Mouse (Mus musculus): Measurements from ENCODE around the gene Hoxb3. TPM values are rescaled to one million over a fixed set of nuclear protein-coding genes. Genes with fewer than 3 reads are reported as not detected.

Hoxb3 gene
- total and polyA plus RNA-seq, 2 experiments from 2014 or later = 0.08 to 0.15 TPM

DNA sequence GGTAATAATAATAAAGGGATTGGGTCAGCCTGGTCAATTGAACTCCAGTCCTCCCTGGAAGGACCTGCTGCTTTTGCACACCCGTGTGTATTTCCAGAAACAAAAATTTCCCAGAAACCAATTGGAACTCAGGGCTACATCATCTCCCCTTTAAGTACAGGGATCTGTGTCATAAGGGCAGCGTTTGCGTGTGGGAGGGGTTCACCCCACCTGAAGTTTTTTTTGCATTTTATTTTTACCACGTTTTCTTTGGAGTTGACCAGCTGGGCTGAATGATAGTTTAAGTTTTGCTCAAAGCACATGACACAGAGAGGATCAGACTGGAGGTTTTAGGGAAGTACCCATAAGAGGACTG, 19.4 kb downstream of the Hoxb3 start:
- Histone ChIP-seq H3K36me3 (replicated peaks; ENCODE audit: control insufficient read depth, insufficient read depth, low read length) (no peaks in the 10 kb centered on the region), H3K9me3 (replicated peaks; ENCODE audit: control insufficient read depth, low read length) (no peaks in the 10 kb centered on the region), H3K27ac (ENCODE audit: low read depth) (no peak overlapping the region), H3K4me2 (ENCODE audit: low read depth, low read length) (peak overlapping the region; percentile 55; the same call in 1 of the 2 replicates), H3K4me1 (ENCODE audit: control insufficient read depth, insufficient read depth) (no peaks in the 10 kb centered on the region), H3K4me3 (ENCODE audit: low read depth, low read length) (peak overlapping the region; percentile 45; the same call in 1 of the 2 replicates), H3K27me3 (ENCODE audit: control insufficient read depth, insufficient read depth, low read length) (peaks cover 96% of the 10 kb centered on the region), H3K9ac (replicated peaks; ENCODE audit: low read depth, low read length) (no peak overlapping the region)
- TF ChIP-seq CTCF (IDR thresholded peaks at IDR 0.05; ENCODE audit: low read depth) = no peak
- no peak for TF ChIP-seq EP300 (IDR thresholded peaks at IDR 0.05; ENCODE audit: low read depth)
- no peak for ATAC-seq (ENCODE audit: insufficient read depth, low read depth)
- WGBS = 17% methylated on average over 4 of the region's 4 CpGs
- no peak for DNase-seq (ENCODE audit: low spot score)

DNA sequence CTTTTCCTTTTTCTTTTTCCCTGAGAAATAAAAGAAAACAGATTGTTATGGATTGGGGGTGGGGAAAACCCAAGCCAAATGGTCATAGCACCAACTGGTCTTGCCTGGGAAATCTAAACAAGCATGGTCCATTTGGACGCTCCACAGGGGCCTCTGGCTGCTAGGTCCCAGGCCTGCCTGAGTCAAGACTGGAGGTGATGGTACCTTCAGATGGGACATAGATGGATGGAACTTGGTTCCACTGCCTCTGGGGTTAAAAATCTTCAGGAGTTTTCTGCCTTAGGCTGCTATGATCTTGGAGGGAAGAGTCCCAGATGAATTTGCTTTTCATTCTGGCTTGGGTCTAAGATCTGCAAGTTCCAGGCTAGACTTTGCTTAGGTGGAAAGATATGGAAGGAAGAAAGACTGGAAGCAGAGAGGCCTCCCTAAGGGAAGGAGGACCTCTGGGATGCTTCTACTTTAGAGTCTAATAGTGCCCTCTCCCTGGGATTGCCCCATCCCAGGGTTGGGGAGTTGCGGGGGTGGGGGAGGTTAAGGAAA, 20.1 kb downstream of the Hoxb3 start:
- ATAC-seq (ENCODE audit: insufficient read depth, low read depth) = no peak
- no peak overlapping the region for H3K4me3 ChIP-seq (ENCODE audit: low read depth, low read length)
- 62% methylated on average over 2 of the region's 2 CpGs for WGBS
- no peaks in the 10 kb centered on the region for H3K4me1 ChIP-seq (ENCODE audit: control insufficient read depth, insufficient read depth)
- peaks cover 96% of the 10 kb centered on the region for H3K27me3 ChIP-seq (ENCODE audit: control insufficient read depth, insufficient read depth, low read length)
- H3K9ac ChIP-seq (replicated peaks; ENCODE audit: low read depth, low read length) = no peak overlapping the region
- TF ChIP-seq CTCF (IDR thresholded peaks at IDR 0.05; ENCODE audit: low read depth) (no peak), EP300 (IDR thresholded peaks at IDR 0.05; ENCODE audit: low read depth) (no peak)
- no peaks in the 10 kb centered on the region for H3K9me3 ChIP-seq (replicated peaks; ENCODE audit: control insufficient read depth, low read length)
- no peak overlapping the region for H3K27ac ChIP-seq (ENCODE audit: low read depth)
- no peaks in the 10 kb centered on the region for H3K36me3 ChIP-seq (replicated peaks; ENCODE audit: control insufficient read depth, insufficient read depth, low read length)
- no peak overlapping the region for H3K4me2 ChIP-seq (ENCODE audit: low read depth, low read length)
- no peak for DNase-seq (ENCODE audit: low spot score)

DNA sequence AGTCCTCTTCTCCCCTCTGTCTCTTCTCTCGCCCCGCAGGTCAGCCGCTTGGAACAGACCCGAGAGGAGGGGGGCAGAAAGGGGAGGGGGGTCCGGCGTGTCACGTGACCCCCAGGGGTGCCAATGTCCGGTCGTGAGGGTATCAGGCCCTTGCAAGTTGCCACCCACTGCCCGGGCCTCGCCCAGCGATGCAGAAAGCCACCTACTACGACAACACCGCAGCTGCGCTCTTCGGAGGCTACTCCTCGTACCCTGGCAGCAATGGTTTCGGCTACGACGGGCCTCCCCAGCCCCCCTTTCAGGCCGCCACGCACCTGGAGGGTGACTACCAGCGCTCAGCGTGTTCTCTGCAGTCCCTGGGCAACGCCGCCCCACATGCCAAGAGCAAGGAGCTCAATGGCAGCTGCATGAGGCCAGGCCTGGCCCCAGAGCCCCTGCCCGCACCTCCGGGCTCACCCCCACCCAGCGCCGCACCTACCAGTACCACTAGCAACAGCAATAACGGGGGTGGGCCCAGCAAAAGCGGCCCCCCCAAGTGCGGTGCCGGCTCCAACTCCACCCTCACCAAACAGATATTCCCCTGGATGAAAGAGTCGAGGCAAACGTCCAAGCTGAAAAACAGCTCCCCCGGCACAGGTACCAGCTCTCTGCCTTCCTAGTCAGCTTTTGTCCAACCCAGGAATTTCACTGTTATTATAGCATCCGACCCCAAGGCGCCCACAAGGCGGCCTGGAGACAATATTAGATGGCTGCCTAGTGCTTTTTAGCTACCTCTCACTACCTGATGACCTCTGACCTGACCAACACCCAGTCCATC, 21.1 kb downstream of the Hoxb3 start:
- TF ChIP-seq CTCF (IDR thresholded peaks at IDR 0.05; ENCODE audit: low read depth) = no peak
- TF ChIP-seq EP300 (IDR thresholded peaks at IDR 0.05; ENCODE audit: low read depth) = no peak
- 30% methylated on average over 37 of the region's 40 CpGs for WGBS
- Histone ChIP-seq H3K9ac (replicated peaks; ENCODE audit: low read depth, low read length) (no peak overlapping the region), H3K4me2 (ENCODE audit: low read depth, low read length) (no peak overlapping the region), H3K4me3 (ENCODE audit: low read depth, low read length) (no peak overlapping the region), H3K27ac (ENCODE audit: low read depth) (no peak overlapping the region), H3K36me3 (replicated peaks; ENCODE audit: control insufficient read depth, insufficient read depth, low read length) (no peaks in the 10 kb centered on the region), H3K9me3 (replicated peaks; ENCODE audit: control insufficient read depth, low read length) (no peaks in the 10 kb centered on the region), H3K27me3 (ENCODE audit: control insufficient read depth, insufficient read depth, low read length) (peaks cover 96% of the 10 kb centered on the region), H3K4me1 (ENCODE audit: control insufficient read depth, insufficient read depth) (no peaks in the 10 kb centered on the region)
- ATAC-seq (ENCODE audit: insufficient read depth, low read depth) (no peak), DNase-seq (ENCODE audit: low spot score) (no peak)

DNA sequence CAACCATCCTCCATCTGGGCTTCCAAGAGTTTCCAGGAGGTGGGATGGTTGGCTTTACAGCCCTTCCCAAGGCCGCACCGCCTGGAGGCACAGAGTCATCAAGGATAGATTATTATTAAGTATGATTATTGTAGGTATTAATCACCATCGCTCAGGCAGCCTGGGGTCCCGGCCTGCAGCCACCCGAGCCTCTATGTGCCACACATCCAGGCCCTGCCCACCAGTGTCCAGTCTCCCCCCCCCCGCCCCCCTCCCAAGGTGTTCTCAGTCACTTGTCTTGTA, 21.7 kb downstream of the Hoxb3 start:
- H3K27ac ChIP-seq (ENCODE audit: low read depth) = no peak overlapping the region
- no peak for TF ChIP-seq CTCF (IDR thresholded peaks at IDR 0.05; ENCODE audit: low read depth)
- TF ChIP-seq EP300 (IDR thresholded peaks at IDR 0.05; ENCODE audit: low read depth) = no peak
- ATAC-seq (ENCODE audit: insufficient read depth, low read depth) = no peak
- WGBS = 38% methylated on average over 5 of the region's 6 CpGs
- H3K4me3 ChIP-seq (ENCODE audit: low read depth, low read length) = no peak overlapping the region
- no peak overlapping the region for H3K9ac ChIP-seq (replicated peaks; ENCODE audit: low read depth, low read length)
- H3K36me3 ChIP-seq (replicated peaks; ENCODE audit: control insufficient read depth, insufficient read depth, low read length) = no peaks in the 10 kb centered on the region
- no peak for DNase-seq (ENCODE audit: low spot score)
- H3K4me2 ChIP-seq (ENCODE audit: low read depth, low read length) = no peak overlapping the region
- no peaks in the 10 kb centered on the region for H3K9me3 ChIP-seq (replicated peaks; ENCODE audit: control insufficient read depth, low read length)
- H3K27me3 ChIP-seq (ENCODE audit: control insufficient read depth, insufficient read depth, low read length) = peaks cover 96% of the 10 kb centered on the region
- no peaks in the 10 kb centered on the region for H3K4me1 ChIP-seq (ENCODE audit: control insufficient read depth, insufficient read depth)

DNA sequence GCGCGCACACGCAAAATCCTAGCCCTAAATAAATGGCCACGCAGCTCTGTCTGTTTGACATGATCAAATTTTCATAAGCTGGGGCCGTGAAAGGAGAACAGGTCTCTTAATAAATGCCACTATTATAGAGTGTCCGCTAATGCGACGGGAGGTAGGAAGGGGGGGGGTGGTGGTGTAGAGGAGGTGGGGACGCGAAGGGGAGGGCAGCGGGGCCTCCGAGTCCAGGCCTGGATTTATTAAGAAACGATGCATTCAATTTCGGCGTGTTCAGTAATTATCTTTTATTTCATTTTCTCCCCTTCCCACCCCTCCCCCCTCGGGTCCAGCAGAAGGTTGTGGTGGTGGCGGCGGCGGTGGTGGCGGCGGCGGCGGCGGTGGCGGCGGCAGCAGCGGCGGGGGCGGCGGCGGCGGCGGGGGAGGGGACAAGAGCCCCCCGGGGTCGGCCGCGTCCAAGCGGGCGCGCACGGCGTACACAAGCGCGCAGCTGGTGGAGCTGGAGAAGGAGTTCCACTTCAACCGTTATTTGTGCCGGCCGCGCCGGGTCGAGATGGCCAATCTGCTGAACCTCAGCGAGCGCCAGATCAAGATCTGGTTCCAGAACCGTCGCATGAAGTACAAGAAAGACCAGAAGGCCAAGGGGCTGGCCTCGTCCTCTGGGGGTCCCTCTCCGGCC, 22.2 kb downstream of the Hoxb3 start:
- ATAC-seq (ENCODE audit: insufficient read depth, low read depth) (no peak), DNase-seq (ENCODE audit: low spot score) (no peak)
- Histone ChIP-seq H3K4me2 (ENCODE audit: low read depth, low read length) (peak overlapping the region; percentile 66), H3K27ac (ENCODE audit: low read depth) (no peak overlapping the region), H3K27me3 (ENCODE audit: control insufficient read depth, insufficient read depth, low read length) (peaks cover 96% of the 10 kb centered on the region), H3K9ac (replicated peaks; ENCODE audit: low read depth, low read length) (no peak overlapping the region), H3K4me3 (ENCODE audit: low read depth, low read length) (peak overlapping the region; percentile 46), H3K4me1 (ENCODE audit: control insufficient read depth, insufficient read depth) (no peaks in the 10 kb centered on the region), H3K9me3 (replicated peaks; ENCODE audit: control insufficient read depth, low read length) (no peaks in the 10 kb centered on the region), H3K36me3 (replicated peaks; ENCODE audit: control insufficient read depth, insufficient read depth, low read length) (no peaks in the 10 kb centered on the region)
- no peak for TF ChIP-seq CTCF (IDR thresholded peaks at IDR 0.05; ENCODE audit: low read depth)
- TF ChIP-seq EP300 (IDR thresholded peaks at IDR 0.05; ENCODE audit: low read depth) = no peak
- WGBS = 7% methylated on average over 42 of the region's 56 CpGs
